Mouse (Mus musculus) forebrain, embryonic 14.5 days (tissue): ENCODE data around the gene Snrnp48. TPM values are rescaled to one million over a fixed set of nuclear protein-coding genes. Genes with fewer than 3 reads are reported as not detected.

Experiments used
- ATAC-seq: fragments of 200-750 bp; cut with Nextera tagmentation; 2 replicates; pipeline ENCODE4 v1.8.0; 2017; ENCODE audit warnings: mild to moderate bottlenecking, moderate library complexity
- DNase-seq: peaks from one replicate; pipeline ENCODE4 v3.0.0-alpha.2; 2015; ENCODE audit warnings: low spot score
- H3K27ac ChIP-seq: fragments of 300-500 bp; sonication (generic); 2 replicates; pipeline ENCODE4 v1.5.1; 2014; ENCODE audit warnings: low read depth, mild to moderate bottlenecking, control low read depth, low read length, moderate library complexity
- H3K27me3 ChIP-seq: fragments of 300-500 bp; sonication (generic); replicated peaks from 2 replicates; pipeline ENCODE4 v1.6.1; 2014; ENCODE audit warnings: low read length, control low read depth, mixed read lengths; ENCODE audit not compliant: control insufficient read depth, insufficient read depth
- H3K36me3 ChIP-seq: fragments of 300-500 bp; sonication (generic); 2 replicates; pipeline ENCODE4 v1.6.1; 2014; ENCODE audit warnings: low read length, control low read depth; ENCODE audit not compliant: control insufficient read depth, insufficient read depth
- H3K4me1 ChIP-seq: fragments of 300-500 bp; sonication (generic); 2 replicates; pipeline ENCODE4 v1.6.1; 2014; ENCODE audit warnings: antibody characterized with exemption, low read length, control low read depth; ENCODE audit not compliant: control insufficient read depth, insufficient read depth
- H3K4me2 ChIP-seq: fragments of 300-500 bp; sonication (generic); 2 replicates; pipeline ENCODE4 v1.6.1; 2014; ENCODE audit warnings: mild to moderate bottlenecking, control low read depth, low read length
- H3K4me3 ChIP-seq: fragments of 300-500 bp; sonication (generic); 2 replicates; pipeline ENCODE4 v1.5.1; 2014; ENCODE audit warnings: low read depth, low read length, control low read depth
- H3K9ac ChIP-seq: fragments of 300-500 bp; sonication (generic); 2 replicates; pipeline ENCODE4 v1.6.1; 2014; ENCODE audit warnings: mild to moderate bottlenecking, low read length, control low read depth, moderate library complexity
- H3K9me3 ChIP-seq: fragments of 300-500 bp; sonication (generic); replicated peaks from 2 replicates; pipeline ENCODE4 v1.6.1; 2016; ENCODE audit warnings: low read length, control low read depth, mixed read lengths; ENCODE audit not compliant: control insufficient read depth
- WGBS: fragments of 180-500 bp; shearing (Covaris S2); extraction: QIAGEN DNeasy Blood & Tissue Kit; methylation state at CpG from one replicate; pipeline ENCODE4 v1.1.7; 2014; 5-methylcytosine and 5-hydroxymethylcytosine counted together
- polyA plus RNA-seq: library from polyadenylated mRNA; unstranded; fragments of >200 nt; fragmentation: Nextera tagmentation; extraction: Ambion mirVana; gene quantifications from 2 replicates; pipeline ENCODE4 v1.2.1, GENCODE M21; 2014

The Snrnp48 gene
- polyA plus RNA-seq: 24.5 and 29.4 TPM in 2 replicates

DNA sequence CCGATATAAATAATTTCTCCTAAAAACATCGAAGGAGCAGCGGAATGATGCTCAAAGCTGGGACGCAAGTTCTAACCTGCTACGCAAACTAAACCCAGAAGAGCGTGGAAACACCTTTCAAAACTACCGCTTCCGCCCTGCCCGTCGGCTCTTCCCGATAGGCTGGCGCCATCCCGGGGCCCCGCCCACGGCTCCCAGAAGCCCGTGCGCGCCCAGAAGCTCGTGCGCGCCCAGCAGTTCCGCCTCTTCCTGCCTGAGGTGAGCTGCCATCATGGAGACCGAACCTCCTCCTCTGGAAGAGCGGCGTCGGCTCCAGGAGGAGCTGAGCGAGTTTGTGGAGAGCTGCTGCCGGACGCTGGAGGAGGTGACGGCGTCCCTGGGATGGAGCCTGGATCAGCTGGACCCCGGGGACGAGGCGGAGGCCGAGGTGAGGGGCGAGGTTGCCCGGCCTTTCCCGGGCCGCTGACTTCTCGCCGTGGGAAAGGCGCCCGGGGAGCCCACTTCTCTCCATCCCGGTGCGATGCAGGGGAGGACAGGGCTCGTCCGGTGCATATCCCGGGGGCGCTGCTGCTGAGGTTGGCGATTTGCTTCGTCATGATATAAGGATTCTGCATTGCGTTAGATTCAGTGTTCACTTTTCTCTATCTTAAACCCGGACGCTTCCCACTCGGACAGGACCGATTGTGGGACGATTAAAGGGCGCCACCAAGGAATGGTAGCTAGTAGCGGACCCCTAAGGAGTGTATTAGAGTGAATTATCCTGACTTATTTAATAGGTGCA lies at the start of gene Snrnp48:
Gene Snrnp48 (plus strand): TSS at position 237 of the 781 bp plus-strand sequence.
- WGBS: under 1% methylated on average over 58 of the region's 59 CpGs
- H3K27ac ChIP-seq: peak within 1 kb of the TSS; percentile 86
- H3K4me1 ChIP-seq: peaks cover 8% of the 10 kb centered on the region
- H3K9ac ChIP-seq: peak within 1 kb of the TSS; percentile 88
- H3K36me3 ChIP-seq: no peaks in the 10 kb centered on the region
- DNase-seq (peak; percentile 97), ATAC-seq (peak; percentile 100)
- H3K27me3 ChIP-seq: no peaks in the 10 kb centered on the region
- H3K4me3 ChIP-seq: peak within 1 kb of the TSS; percentile 79
- peak within 1 kb of the TSS; percentile 69 for H3K4me2 ChIP-seq
- no peaks in the 10 kb centered on the region for H3K9me3 ChIP-seq

GRCm38 (mm10) chr13:38155523-38155922 lies 49.2 kb upstream of the Snrnp48 start:
- Histone ChIP-seq H3K27me3 (peaks cover 35% of the 10 kb centered on the region), H3K9me3 (no peaks in the 10 kb centered on the region), H3K9ac (no peak overlapping the region), H3K4me2 (no peak overlapping the region), H3K36me3 (no peaks in the 10 kb centered on the region), H3K4me1 (peaks cover 7% of the 10 kb centered on the region; the same call in 1 of the 2 replicates), H3K27ac (no peak overlapping the region), H3K4me3 (no peak overlapping the region)
- 2% methylated on average over 2 of the region's 2 CpGs for WGBS
- no peak for DNase-seq
- ATAC-seq: no peak

DNA sequence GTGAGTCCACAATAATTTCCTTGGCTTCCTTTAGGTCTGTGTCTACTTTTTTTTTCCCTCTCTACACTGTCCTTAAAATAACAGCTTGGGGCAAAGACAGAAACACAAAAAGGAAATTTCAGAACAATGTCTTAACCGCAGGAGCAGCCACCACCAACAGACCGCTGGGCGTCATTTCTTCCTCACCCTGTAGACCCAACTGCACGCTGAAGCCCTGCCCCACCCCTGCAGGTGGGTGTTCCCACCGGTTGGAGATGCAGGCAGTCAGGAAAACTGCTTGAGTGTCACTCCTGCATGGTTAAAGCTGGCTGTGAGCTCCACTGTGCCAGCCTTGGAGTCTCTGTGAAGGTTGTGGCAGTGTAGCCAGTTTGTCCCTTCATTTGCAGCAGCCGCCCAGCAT lies 47.1 kb upstream of the Snrnp48 start:
- DNase-seq: no peak
- 23% methylated on average over 6 of the region's 6 CpGs for WGBS
- ATAC-seq: no peak

GRCm38 (mm10) chr13:38162002-38162401 lies 42.7 kb upstream of the Snrnp48 start:
- no peak for DNase-seq
- Histone ChIP-seq H3K9ac (no peak overlapping the region), H3K4me1 (no peaks in the 10 kb centered on the region), H3K4me2 (no peak overlapping the region), H3K9me3 (no peaks in the 10 kb centered on the region), H3K4me3 (no peak overlapping the region), H3K27me3 (0 out of 2 replicates have a peak, but pooled peaks cover 5% of the 10 kb centered on the region), H3K27ac (no peak overlapping the region), H3K36me3 (no peaks in the 10 kb centered on the region)
- WGBS: 64% methylated on average over 2 of the region's 2 CpGs
- ATAC-seq: no peak

More for the DNA sequence above, 47.1 kb upstream of the Snrnp48 start:
- Histone ChIP-seq H3K9ac (no peak overlapping the region), H3K36me3 (no peaks in the 10 kb centered on the region), H3K4me3 (no peak overlapping the region), H3K27ac (no peak overlapping the region), H3K9me3 (no peaks in the 10 kb centered on the region), H3K4me2 (no peak overlapping the region), H3K4me1 (peaks cover 1% of the 10 kb centered on the region; the same call in 1 of the 2 replicates), H3K27me3 (peaks cover 21% of the 10 kb centered on the region; the same call in 1 of the 2 replicates)

DNA sequence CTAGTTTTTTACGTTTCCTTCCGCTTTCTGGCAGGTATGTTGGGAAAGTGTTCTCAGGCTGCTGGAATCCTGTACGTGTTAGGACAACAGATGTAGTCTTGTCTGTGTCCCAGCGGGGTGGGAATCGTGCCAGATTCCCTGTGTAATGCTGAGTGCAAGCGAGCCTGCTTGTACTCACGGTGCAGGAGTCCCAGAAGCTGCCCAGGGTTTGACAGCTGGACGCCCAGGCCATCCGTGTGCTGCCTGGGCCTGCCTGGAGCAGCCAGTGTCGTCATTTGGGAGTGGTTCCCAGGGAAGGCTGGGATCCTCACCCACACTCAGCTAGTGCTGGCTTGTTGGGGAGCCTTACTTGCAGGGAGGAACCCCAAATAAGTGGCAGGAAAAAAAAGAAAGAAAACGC lies 42.1 kb upstream of the Snrnp48 start:
- H3K4me1 ChIP-seq: no peaks in the 10 kb centered on the region
- no peak overlapping the region for H3K9ac ChIP-seq
- H3K4me3 ChIP-seq: no peak overlapping the region
- DNase-seq (peak; percentile 67), ATAC-seq (no peak; the same call in 1 of the 2 replicates)
- WGBS: 36% methylated on average over 11 of the region's 11 CpGs
- H3K27me3 ChIP-seq: 0 out of 2 replicates have a peak, but pooled peaks cover 4% of the 10 kb centered on the region
- H3K9me3 ChIP-seq: no peaks in the 10 kb centered on the region
- H3K36me3 ChIP-seq: no peaks in the 10 kb centered on the region
- H3K4me2 ChIP-seq: no peak overlapping the region
- H3K27ac ChIP-seq: no peak overlapping the region

GRCm38 (mm10) chr13:38164932-38165331 lies 39.8 kb upstream of the Snrnp48 start:
- H3K4me3 ChIP-seq: no peak overlapping the region
- no peak overlapping the region for H3K9ac ChIP-seq
- H3K4me2 ChIP-seq: no peak overlapping the region
- no peak for DNase-seq
- no peaks in the 10 kb centered on the region for H3K27me3 ChIP-seq
- H3K36me3 ChIP-seq: no peaks in the 10 kb centered on the region
- H3K27ac ChIP-seq: no peak overlapping the region
- H3K4me1 ChIP-seq: no peaks in the 10 kb centered on the region
- H3K9me3 ChIP-seq: no peaks in the 10 kb centered on the region
- 87% methylated on average over 11 of the region's 11 CpGs for WGBS
- ATAC-seq: no peak

DNA sequence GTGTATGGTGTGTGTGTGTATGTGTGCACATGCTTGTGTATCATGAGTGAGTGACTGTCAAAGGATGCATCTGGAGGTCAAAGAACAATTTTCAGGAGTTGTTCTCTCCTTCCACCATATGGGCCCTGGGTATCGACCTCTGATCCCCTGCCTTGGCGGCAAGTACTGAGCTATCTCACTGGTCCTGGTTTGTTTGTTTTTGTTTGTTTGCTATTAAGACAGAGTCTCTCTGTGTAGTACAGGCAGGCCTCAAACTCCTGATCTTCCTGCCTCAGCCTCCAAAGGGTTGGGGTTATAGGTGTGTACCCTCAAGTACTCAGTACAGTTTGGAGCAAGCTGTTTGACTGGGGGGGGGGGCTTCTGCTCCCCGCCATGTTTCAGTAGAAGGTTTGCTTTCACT lies 37.7 kb upstream of the Snrnp48 start:
- no peak for DNase-seq
- no peak for ATAC-seq
- Histone ChIP-seq H3K9me3 (no peaks in the 10 kb centered on the region), H3K9ac (no peak overlapping the region), H3K4me2 (no peak overlapping the region), H3K36me3 (no peaks in the 10 kb centered on the region), H3K4me1 (no peaks in the 10 kb centered on the region), H3K4me3 (no peak overlapping the region), H3K27me3 (no peaks in the 10 kb centered on the region), H3K27ac (no peak overlapping the region)
- WGBS: 90% methylated on average over 3 of the region's 3 CpGs

GRCm38 (mm10) chr13:38170707-38171144 lies 34.0 kb upstream of the Snrnp48 start:
- Histone ChIP-seq H3K4me1 (no peaks in the 10 kb centered on the region), H3K27ac (no peak overlapping the region), H3K4me3 (no peak overlapping the region), H3K36me3 (no peaks in the 10 kb centered on the region), H3K9me3 (no peaks in the 10 kb centered on the region), H3K9ac (no peak overlapping the region), H3K27me3 (no peaks in the 10 kb centered on the region), H3K4me2 (no peak overlapping the region)
- 67% methylated on average over 4 of the region's 4 CpGs for WGBS
- DNase-seq (no peak), ATAC-seq (no peak)

DNA sequence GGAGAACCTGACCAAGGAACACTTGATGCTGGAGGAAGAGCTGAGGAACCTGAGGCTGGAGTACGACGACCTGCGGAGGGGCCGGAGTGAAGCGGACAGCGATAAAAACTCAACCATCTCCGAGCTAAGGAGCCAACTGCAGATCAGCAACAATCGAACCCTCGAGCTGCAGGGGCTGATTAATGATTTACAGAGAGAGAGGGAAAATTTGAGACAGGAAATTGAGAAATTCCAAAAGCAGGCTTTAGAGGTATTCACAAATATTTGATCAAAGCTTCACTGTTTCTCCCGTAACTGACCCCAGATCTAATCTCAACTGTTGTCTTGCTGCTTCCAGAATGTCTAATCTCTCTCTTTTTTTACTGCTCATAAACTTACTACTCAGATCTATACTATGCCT lies 11.3 kb upstream of the Snrnp48 start:
- no peaks in the 10 kb centered on the region for H3K27me3 ChIP-seq
- H3K4me2 ChIP-seq: no peak overlapping the region
- no peak overlapping the region for H3K4me3 ChIP-seq
- H3K4me1 ChIP-seq: no peaks in the 10 kb centered on the region
- no peak for DNase-seq
- H3K36me3 ChIP-seq: no peaks in the 10 kb centered on the region
- H3K9ac ChIP-seq: no peak overlapping the region
- no peak for ATAC-seq
- no peak overlapping the region for H3K27ac ChIP-seq
- whole genome bisulfite sequencing: 92% methylated on average over 10 of the region's 10 CpGs
- H3K9me3 ChIP-seq: peaks cover 8% of the 10 kb centered on the region; the same call in 1 of the 2 replicates
